Mouse (Mus musculus) gastrocnemius, adult 8-10 months (tissue): ENCODE data around the gene Adck1. TPM values are rescaled to one million over a fixed set of nuclear protein-coding genes. Genes with fewer than 3 reads are reported as not detected.
A peak's percentile ranks its signal among the peaks of the same experiment; 100 is the strongest.
"Not testable (repeated sequence)": the region's sequence is repeated elsewhere in the genome, so short reads cannot be mapped to it uniquely, and the experiment has no call there.

Source experiments
- DNase-seq, 2 experiments: peaks; one replicate each; pipeline ENCODE4 v3.0.0; 2022; ENCODE audit warnings: low spot score in 2 of 2
- total RNA-seq, 4 experiments: library from RNA; stranded (reverse); gene quantifications; 2 replicates each; pipeline ENCODE4 v1.2.4; 2022

The Adck1 gene
- total RNA-seq = 10 to 100 TPM; 14.5 to 18.0 (median 15.9) TPM

DNA sequence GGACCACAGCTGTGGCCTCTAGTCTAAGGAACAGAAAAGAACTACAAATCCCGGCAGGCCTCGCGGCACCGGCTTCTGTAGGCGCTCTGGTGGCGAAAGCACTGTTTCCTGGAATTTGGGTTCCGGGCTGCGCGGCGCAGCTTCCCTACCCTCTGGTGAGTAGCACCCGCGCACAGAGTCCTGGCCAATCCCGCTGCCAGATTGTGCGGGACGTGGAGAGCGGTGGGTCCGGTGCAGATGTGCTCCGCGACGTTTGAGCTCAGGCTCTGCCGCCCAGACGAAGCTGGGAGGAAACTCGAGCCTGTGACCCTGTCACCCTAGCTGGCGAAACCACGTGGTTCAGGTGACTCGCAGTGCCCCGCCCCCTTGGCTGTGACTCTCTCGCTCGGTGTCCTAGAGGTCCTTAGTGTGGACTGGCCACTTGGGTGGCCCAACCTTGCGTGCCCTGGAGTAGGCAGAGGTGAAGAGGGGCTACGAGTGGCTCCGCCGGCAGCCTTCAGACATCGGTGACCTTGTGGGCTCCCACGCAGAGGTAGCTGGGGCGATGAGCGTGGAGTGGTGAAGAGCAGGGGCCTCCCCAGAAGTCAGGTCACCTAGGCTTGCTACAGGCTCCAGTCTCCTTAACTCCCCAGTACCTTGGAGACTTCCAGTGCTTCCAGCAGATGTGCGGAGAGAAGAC is at the start of gene Adck1:
TSS of gene Adck1 (plus strand) at position 114 of the 679 bp plus-strand sequence.
- peak; percentile 87 to 88 for DNase-seq

DNA sequence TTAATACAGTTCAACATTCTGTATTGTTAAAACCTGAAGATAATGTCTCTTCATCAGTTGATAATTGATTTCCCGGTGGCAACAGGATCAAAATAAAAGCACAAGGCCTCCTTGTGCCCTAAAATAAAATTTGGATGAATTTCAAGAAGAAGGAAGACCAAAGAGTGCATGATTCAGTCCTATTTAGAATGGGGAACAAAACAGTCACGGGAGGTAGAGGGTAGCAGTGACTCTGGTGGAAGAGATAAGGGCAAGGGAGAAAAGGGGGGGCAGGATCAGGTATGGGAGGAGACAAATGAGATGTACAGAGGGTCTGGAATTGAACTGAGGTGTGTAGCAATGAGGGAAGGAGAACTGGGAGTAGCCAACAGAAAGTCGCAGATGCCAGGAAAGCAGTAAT is 45.8 kb upstream of the Adck1 start:
- no peak for DNase-seq

DNA sequence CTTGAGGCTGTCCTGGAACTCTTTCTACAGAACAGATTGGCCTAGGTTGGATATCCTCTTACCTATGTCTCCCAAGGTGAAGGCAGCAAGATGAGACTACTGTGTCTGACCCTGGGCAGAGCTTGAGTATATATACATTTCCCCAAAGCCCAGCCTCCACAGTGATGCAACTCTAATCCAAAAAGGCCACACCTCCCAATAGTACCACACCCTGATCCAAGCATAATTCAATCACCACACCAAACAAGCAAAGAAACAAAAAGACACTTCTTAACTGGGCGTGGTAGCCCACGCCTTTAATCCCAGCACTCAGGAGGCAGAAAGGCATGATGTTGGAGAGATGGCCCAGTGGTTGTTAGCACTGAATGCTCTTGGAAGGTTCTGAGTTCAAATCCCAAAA is 36.4 kb upstream of the Adck1 start, which contains the start of gene Gm5039:
TSS of gene Gm5039 (minus strand) at position 101 of the 400 bp plus-strand sequence.
- DNase-seq = not testable (repeated sequence)

DNA sequence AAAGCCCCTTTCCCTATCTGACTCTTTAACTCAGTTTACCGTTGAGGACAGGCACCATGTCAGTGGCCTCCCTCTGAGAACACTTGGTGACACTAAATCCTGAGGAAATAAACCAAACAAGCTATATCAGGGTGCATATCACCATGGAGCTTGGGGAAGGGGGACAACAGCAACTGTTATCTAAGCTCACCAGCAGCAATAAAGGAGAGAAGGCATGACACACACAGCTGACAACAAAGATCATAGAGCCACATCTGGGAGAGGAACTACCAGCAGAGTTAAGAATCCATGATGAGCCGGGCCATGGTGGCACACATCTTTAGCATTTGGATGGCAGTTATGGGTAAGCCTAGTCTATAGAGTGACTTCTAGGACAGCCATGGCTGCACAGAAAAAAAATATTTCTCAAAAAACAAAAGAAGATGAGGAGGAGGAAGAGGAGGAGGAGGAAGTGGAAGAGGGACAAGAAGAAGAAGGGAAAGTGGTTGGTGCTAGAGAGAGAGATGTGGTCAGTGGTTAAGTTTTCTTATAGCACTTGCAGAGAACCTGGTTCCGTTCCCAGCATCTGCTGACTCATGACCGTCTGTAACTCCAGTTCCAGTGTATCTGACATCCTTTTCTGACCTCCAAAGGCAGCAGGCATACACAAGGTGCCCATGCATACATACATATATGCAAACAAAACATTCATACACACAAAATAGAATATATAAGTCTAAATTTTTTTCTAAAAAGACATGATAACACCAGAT is 23.5 kb upstream of the Adck1 start:
- DNase-seq = not testable (repeated sequence)

DNA sequence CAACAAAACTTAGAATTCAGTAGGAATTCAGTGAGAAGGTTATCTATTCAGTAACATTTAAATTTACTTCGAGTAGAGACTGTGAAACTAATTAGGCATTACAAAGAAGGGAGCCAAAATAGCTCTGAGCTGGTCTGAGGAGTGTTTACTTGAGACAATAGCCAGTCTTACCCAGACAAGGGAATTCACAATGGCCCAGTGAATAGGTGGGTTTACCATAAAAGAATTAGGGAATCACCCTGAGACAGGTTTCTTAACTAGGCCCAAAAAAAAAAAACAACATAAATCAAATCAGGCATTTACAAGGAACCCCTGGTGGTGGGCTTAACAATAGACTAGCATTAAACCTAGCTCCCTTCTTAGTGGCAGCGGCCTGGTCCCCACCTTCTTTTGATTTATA is 19.1 kb upstream of the Adck1 start:
- DNase-seq = not testable (repeated sequence)

DNA sequence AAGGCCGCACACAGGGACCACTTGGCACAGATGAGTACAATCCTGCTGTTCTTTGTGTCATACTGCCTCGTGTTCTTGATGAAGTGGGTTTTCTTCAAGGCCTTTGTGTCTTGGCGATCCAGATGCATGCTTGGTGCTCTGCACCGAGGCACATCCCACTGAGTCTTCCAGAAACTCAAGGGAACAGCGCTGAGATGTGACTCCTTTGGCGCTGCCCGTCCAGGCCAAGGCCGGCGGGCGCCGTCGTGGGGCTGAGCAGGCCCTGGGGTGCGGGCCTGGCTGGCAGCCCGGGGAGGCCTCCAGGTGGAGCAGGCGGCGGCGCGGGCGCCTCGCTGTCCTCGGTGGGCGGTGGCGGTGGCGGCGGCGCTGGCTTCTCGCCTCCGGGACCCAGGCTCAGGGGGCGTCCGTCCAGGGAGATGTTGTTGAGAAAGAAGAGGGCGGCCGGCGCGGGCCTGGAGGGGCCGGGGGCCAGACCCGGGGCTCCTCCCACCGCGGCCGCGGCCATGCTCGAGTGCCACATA is 6.1 kb upstream of the Adck1 start:
- DNase-seq = no peak

DNA sequence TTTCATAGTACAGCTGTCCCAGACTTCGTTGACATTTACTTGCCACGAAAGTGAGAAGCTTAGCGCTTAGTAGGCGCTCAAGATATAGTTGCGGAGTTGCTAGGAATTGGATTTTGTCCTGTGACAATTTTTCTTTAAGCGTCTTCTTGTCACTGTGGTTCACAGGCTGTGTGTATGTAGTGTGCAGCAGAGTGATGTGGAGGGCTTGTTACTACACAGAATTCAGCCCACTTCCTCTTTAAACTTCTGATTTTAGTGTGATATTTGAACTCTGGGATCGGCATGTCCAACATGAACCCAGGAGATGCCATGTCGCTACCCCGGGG is 729 bp downstream of the Adck1 start:
- DNase-seq = no peak

DNA sequence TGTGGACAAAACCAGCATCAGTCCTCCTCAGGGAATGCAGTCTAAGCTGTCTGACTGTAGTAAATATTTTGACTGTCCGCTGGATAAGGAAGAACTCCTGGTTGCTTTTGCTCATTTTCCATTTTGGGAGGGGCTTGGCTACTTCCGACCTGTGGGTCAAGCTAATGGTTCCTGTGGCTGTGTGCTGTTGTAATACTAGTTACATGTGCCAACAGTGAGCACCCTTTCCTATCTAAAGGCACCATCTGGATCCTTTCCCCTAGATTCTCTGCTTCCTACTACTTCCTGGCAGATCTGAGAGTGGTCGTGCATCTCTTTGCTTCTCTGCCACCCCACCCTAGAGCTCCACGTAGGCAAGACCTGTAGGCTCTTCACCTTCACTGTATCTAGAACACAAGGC is 7.3 kb downstream of the Adck1 start:
- no peak for DNase-seq

DNA sequence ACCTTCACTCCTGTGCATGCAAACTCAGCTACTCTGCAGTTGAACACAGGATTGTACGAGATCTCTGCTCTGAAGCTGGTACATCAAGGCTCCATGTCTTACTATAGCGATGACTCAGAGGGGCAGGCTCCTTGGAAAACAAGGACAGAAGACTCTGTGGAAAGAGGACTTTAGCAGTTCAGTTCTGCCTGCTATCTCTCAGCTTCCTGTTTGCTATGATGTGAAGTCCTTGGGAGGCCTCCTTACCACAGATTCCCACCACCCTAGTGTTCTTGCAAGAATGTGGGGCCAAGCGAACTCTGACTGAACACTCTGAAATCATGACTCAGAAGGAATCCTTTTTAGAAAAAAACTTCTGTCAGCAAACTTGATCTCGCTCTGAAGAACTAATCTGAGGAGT is 8.3 kb downstream of the Adck1 start:
- no peak for DNase-seq

DNA sequence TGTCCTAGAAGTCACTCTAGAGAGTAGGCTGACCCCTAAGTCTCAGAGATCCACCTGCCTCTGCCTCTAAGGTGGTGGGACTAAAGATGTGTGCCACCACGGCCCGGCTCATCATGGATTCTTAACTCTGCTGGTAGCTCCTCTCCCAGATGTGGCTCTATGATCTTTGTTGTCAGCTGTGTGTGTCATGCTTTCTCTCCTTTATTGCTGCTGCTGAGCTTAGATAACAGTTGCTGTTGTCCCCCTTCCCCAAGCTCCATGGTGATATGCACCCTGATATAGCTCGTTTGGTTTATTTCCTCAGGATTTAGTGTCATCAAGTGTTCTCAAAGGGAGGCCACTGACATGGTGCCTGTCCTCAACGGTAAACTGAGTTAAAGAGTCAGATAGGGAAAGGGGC is 9.3 kb downstream of the Adck1 start:
- DNase-seq = not testable (repeated sequence)

DNA sequence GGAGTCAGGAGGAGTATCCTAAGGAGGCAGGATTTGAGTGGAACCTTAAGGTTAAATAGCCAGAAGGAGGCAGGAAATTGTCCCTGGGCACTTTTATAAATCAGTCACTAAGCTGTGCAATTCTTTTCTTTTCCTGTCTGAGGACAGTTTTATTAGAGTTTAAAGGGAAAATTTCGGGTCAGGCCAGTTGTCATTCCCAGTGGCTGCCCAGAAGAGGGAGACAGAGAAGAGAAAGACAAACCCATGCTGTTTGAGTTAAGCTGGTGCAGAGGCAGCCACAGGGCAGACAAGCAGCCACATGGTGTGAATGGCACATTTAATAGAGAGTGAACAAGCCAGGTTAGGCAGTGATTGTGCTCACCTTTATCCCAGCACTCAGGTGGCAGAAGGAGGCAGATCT is 10.0 kb downstream of the Adck1 start:
- DNase-seq = not testable (repeated sequence)

DNA sequence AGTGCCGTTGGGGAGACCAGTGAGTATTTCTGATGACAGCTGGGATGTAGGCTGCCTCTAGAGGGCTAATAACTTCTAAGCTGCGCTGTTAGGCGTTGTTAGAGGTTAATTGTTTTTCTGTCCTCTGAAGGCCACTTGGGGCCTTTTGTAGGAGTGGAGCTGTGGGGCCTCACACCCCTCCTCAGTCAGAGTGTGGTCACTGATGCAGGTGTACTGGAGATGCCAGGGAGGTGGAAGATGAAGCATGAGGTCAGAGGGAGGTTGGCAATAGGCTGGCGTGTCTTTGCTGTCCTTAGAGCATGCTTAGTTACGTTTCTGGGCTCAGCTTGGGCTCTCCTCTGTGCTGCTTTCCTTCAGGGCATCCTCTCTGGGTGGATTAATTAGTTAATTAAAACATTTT is 11.7 kb downstream of the Adck1 start:
- no peak for DNase-seq

DNA sequence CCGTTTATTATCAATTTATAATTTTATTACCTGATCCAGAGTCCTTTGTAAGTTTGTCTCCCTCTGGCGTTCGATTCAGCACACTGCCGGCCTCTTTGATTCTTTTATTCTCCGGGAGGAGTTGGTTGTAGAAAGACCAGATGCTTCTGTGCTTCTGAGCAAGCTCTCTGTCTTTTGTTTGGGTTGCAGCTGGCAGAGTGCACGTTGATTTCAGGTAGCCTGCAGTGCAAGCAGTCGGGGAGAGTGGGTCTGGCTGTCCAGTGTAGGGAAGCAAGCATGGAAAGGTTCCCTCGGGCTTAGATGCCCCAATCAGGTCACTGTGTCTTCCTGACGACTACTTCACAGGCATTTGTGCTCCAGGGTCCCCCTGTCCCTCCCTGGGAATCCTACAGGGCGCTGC is 16.5 kb downstream of the Adck1 start:
- DNase-seq = no peak

DNA sequence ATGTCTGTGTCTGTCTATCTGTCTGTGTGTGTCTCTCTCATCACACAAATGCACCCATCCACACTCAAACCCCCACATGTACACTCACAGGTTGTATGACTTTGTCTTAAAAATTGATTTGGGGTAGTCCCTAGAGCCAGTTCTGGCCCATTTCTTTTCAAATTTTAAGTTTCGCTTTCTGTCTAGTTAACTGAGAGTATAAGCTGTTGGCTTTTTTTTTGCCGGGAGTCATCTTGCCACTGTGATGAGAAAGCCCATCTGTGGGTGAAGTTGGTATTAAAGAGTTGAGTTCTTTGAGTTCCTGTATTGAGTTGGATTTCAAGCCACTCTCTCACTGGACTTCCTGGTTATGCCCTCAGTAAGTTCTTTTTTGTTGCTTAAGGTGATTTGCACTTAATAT is 17.9 kb downstream of the Adck1 start:
- DNase-seq = no peak

DNA sequence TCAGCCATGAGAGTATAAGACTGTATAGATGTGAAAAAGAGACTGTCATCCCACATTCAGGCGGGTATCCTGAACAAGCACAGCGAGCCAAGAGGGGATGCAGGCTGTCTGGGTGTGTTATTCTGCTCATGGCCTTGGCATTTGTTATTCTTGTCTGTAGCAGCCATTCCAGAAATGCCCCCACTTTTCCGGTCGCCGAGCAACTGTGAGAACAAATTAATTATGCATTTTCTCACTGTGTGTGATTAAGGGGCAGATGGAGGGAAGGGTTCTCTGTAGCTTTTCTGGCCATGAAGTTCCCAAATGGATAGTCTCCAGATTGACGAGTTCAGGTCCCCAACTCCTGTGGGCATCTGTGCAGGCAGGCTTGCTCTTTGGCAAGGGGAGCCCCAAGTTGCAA is 28.5 kb downstream of the Adck1 start:
- DNase-seq = no peak

DNA sequence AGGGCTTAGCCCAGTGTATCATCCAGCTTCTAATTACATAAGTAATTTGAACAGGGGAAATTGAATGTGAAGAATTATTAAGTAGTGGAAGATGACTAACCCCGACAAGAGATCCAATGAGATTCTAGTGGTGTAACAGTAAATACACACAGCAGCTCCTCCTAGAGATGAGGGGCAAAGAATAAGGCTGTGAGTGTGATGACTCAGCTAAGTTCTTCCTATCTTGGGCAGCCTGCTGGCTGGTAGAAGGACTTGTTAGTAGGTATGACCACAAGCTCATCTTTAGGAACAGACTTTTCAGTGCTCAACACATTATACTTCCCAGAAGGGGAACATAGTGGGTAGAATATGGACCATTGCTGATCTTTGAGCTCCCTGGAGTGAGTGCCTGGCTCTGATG is 38.3 kb downstream of the Adck1 start:
- DNase-seq = no peak

DNA sequence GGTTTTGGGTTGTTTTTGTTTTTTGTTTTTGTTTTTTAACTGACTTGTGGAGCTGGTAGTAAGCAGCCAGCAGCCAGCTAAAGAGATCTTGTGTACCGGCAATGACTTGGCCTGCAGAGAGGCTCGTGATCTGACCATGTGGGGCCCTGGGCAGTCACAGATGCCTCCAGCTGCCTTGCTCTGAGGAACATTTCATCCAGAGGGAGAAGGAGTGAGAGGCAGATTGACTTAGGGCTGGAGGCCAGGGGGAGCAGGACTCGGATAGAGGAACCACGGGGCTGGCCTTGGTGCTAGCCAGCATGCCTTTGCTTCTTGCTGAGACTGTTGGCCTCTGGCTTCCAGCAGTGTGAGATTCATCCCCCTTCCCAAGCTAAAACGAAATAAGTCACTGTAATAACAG is 43.2 kb downstream of the Adck1 start:
- no peak for DNase-seq

DNA sequence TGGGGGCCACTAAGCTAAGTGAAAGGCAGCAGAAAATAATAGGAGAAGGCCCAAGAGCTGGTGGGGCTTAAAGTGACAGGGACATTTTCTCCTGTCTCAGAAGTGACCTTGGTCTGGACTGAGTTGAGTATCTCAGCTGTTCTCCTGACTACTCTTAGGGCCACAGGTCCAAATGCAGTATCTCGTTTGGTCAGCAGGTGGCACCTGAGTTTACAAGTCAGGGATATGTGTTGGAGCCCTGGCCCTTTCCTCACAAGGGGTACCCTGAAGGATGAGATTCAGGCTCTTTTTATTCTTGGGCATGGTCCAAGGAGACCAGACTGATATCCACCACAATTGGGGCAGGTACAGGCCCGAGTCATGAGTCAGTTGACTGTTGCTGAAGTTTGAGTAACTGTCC is 44.8 kb downstream of the Adck1 start:
- peak; percentile 33 to 39 for DNase-seq

DNA sequence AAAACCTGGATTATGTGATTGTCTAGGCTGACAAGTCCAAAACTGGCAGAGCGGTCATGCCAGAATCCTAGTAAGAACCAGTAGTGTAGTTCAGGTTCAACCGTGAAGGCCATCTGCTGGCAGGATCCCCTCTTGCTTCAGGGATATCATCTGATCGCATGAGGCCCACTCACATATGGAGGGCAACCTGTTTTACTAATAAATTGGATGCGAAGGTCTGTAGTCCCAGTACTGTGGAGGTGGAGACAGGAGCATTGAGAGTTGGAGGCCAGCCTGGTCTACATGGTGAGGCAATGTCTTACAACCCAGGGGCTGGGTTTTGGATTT is 47.6 kb downstream of the Adck1 start:
- DNase-seq = no peak

DNA sequence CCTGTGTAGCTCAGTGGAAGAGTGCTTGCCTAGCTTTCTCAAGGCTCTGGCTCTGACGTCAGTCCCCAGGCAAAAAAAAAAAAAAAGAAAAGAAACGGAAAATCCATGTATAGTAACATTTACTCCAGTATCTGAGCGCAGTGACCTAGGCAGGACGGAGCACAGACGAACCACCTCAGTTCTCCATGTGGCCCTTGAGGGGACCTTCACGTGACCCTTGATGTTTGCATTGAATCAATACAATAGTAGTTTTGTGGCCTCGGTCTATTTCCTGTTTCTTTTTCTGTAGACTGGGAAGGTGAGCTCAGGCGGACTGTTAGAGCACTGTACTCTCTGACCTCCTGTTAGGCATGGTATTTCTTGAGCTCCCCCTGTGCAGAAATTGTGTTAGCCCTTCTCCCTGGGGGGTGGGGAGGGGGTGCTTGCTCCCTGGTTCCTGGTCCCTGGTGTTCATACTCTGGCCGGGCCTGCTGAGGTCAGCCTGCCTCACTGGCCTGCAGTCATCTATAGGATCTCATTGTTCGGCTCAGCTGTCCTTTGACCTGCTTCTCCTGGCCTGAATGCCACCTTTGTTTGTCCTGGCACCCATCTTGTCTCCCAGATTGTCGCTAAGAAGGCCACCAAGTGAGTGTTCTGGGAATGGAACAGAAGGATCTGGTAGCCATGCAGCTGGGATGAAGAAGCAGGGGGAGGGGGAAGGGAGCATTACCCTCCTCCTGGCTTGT is 48.1 kb downstream of the Adck1 start:
- DNase-seq = no peak

DNA sequence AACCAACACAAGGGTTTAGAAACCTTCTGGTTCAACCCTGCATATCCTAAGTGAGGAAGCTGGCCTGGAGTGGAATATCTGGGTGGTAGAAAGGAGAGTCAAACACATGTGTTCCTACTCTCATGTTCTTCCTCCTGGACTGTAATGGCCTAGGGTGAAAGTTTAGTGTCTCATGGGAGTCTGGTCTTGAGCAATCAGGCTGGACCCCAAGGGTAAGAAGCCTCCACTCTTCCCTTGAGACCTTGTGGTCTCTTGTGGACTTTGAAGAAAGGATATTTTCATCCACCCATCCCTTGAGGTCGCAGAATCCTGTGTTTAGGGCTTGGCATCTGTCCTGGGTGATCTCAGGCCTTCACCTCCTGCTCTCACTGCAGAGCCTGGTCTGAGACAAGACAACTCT is 52.9 kb downstream of the Adck1 start:
- no peak for DNase-seq

DNA sequence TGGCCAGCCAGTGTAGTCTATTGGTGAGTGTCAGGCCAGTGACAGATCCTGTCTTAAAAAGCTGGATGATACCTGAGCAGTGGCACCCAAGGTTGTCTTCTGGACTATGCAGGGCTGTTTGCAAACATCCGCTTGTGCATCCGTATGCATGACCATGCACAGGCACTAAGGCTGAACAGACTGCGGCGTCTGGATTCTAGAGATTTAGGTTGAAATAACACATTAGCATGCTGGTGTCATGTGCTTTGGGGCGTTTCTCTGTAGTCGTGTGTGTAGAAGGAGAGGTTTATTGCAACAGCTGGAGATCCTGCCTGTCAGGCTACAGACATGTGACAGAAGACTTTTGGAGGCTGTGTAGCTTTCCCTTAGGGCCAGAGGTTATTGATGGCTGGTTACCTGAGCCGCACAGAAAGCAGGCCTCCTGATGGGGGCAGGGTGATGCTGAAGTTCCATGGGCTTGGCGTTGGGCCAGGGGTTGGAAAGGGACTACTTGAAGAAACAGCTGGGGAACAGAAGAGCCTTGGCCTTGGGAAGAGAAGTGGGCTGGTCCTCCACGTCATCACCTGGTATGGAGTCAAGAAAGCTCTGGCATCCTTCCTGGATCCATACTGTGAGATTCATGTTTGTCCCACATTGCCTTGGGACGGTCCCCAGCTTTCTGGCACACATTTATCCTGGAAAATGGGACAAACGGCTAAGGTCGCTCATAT is 59.7 kb downstream of the Adck1 start:
- DNase-seq = peak in 1 of 2 experiments; percentile 30
